Mouse (Mus musculus) cerebellum, adult 11 months (tissue): ENCODE measurements around the gene Znhit3.
"Not testable (repeated sequence)": the region's sequence is repeated elsewhere in the genome, so short reads cannot be mapped to it uniquely, and the experiment has no call there.

Experiments
- DNase-seq: peaks from one replicate; pipeline ENCODE4 v3.0.0; 2022

Gene Znhit3

GRCm38 (mm10) chr11:84919951-84920350 is 3.8 kb upstream of the Znhit3 start:
- DNase-seq, result no peak

DNA sequence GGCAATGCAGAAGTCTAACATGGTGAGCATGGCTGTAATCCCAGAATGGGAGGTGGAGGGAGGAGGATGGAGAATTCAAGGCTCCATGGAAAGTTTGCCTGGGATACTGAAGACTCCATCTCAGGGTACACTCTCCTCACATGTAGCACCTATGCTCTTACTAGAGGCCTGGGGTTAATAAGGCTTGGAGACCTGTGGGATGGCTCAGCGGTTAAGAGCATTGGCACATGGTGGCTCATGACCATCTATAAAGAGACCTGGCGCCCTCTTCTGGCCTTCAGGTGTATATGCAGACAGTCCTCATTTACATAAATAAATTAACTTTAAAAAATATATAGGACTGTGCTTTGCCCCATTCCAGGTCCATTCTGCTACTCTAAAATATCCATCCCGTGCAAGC is 3.1 kb upstream of the Znhit3 start:
- peak; percentile 22 for DNase-seq

- peak; percentile 92 for DNase-seq
Observed at GRCm38 (mm10) chr11:84918425-84918824, 2.3 kb upstream of the Znhit3 start.

DNA sequence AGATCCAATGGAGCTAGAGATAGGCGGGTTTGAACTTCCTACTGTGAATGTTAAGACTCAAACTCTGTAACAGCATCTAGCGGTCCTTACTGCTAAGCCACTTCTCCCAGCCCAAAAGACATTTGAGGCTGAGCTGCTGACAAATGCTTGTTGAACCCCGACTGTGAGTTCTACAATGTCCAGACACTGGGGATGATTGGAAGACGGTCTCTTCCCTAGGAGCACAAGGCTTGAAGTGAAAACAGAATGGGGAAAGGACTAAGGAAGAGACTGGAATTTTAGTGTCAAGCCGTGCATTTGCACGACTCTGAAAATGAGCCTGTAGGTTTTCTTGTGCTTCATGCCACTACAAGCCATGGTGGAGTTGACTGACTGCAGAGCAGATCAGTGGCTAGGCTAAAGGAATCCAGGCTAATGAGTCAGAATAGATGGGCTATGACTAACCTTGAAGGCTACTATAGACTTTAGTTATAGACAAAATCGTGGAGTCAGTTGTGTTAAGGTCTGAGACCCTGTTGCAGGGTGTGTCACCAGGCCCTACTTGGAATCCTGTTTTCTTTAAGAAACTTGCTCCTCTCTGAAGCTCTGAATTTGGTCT is 636 bp upstream of the Znhit3 start:
- DNase-seq, result no peak

- DNase-seq, result no peak
Observed at GRCm38 (mm10) chr11:84914673-84915072, 1.5 kb downstream of the Znhit3 start.

GRCm38 (mm10) chr11:84910411-84910810 is 5.8 kb downstream of the Znhit3 start:
- DNase-seq, result no peak

- no peak for DNase-seq
Observed at GRCm38 (mm10) chr11:84908480-84908879, 7.7 kb downstream of the Znhit3 start.

GRCm38 (mm10) chr11:84907081-84907480 is 9.1 kb downstream of the Znhit3 start:
- DNase-seq, result no peak

DNA sequence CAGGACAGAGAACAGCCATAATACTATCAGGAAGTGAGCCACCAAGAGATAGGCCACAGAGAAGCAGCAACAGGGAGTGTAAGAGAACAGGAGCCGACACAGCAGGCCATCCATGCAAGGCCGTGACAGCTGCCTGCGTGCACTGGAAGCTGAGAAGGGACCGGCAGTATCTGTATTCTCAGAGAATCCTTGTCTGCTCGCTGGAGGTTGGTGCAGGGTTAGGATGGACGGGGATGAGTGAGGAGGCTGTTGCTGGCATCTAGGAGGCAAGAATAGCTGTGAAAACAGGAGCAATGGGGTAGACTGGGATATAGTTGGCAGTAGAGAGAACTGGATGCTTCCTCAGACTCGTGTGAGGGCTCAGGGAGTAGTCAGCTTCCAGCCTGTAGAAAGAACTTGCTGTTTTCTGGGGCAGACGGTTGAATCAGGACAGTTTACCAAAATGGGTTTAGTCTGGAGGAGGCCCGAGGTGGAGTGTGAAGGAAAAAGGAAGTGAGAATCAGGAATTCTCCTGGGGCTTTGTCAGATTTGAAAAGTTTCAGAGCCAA is 11.5 kb downstream of the Znhit3 start:
- no peak for DNase-seq

- DNase-seq, result no peak
Observed at GRCm38 (mm10) chr11:84893113-84893512, 23.1 kb downstream of the Znhit3 start.

GRCm38 (mm10) chr11:84891705-84892104 is 24.5 kb downstream of the Znhit3 start:
- no peak for DNase-seq

- DNase-seq, result no peak
Observed at GRCm38 (mm10) chr11:84889492-84889891, 26.7 kb downstream of the Znhit3 start.

DNA sequence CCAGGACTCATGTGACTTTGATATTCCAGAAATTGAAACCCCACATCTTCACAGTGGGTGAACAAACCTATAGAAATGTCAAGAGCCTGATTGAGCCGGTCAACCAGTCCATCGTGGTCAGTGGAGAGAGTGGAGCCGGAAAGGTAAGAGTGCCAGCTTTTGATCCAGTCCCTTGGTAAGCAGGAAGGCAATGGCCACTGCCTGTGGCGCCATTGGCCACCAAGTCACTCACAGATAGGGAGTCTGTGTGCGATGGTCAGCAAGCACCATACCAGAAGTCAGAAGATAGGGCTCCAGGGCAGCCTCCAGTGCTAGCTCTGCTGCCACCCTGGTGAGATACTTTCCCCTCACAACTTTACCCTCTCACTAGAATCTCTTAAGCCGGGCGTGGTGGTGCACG is 28.1 kb downstream of the Znhit3 start:
- no peak for DNase-seq

DNA sequence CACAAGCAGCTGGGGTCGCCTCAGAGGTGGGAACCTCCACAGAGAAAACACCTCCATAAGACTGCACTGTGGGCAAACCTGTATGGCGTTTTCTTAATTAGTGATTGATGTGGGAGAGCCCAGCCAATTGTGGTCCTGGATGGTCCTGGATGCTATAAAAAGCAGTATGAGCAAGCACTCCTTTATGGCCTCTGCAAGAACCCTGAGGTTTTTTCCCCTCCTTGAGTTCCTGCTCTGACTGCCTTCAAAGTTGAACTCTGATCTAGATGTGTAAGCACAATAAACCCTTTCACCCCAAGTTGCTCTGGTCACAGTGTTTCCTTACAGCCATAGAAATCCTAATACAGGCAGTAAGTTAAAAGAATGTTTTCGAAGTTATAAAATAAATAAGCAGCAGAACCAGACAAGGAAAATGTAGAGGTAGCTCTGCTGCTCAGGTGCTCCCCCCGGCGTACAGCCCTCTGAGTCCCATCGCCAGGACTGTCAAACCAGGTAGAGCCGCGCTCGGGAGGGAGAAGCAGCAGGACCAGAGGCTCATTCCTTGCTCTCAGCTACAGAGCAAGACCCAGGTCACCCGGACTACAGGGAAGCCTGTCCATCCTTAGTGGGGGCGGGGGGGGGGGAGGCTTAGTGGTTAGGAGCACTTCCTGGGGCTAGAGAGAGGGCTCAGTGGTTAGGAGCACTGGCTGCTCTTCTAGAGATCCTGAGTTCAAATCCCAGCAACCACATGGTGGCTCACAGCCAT is 29.2 kb downstream of the Znhit3 start:
- no peak for DNase-seq

DNA sequence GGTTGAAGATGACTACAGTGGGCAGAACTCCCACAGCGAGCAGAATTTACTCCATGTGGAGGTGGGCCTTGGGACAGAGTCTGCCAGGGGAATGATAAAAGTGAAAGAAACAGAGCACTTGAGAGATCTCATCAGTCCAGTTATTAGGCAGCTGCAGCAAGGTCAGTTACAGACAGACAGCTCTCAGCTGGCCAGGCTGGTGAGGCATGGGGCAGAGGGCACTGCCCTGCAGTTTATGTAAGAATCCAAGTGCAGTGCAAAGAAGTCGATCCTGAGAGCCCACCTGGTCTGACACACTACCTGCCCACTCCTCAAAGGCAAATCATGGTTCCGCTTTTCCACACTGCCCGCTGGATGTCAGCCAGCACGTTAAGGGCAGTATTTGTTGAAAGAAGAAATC is 29.9 kb downstream of the Znhit3 start:
- no peak for DNase-seq

- DNase-seq, result no peak
Observed at GRCm38 (mm10) chr11:84885238-84885637, 30.9 kb downstream of the Znhit3 start.

- DNase-seq, result no peak
Observed at GRCm38 (mm10) chr11:84882346-84882745, 33.8 kb downstream of the Znhit3 start.

GRCm38 (mm10) chr11:84880971-84881370 is 35.2 kb downstream of the Znhit3 start:
- DNase-seq, result no peak

GRCm38 (mm10) chr11:84880465-84880961 is 35.7 kb downstream of the Znhit3 start:
- peak; percentile 42 for DNase-seq

GRCm38 (mm10) chr11:84879772-84880464 is 36.2 kb downstream of the Znhit3 start, which contains the start of the genes Myo19 and Pigw:
TSS of gene Myo19 (plus strand) at chr11:84880148.
TSS of gene Pigw (minus strand) at chr11:84880285.
- DNase-seq, result peak; percentile 77

GRCm38 (mm10) chr11:84879007-84879771 is 37.0 kb downstream of the Znhit3 start:
- no peak for DNase-seq

DNA sequence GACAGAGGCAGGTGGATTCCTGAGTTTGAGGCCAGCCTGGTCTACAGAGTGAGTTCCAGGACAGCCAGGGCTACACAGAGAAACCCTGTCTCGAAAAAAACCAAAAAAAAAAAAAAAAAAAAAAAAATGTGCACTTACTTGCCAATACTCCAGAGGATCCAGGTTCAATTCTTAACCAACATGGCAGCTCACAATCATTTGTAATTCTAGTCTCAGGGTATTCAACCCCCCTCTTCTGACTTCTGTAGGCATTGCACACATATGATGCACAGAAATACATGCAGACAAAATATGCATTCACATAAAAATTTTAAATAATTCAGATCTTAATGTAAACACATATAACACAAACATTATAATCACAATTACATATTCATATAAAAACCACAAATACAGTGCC is 40.1 kb downstream of the Znhit3 start:
- DNase-seq, result not testable (repeated sequence)
